Mouse (Mus musculus) heart, adult 9 months (tissue): ENCODE measurements at regions not wholly inside any gene's neighbourhood (a gene's known extent, or its start where the extent isn't known, plus 50 kb on each side); places are given as distances from the start of the nearest gene placed in this dataset.

Experiments
- DNase-seq, 2 experiments: peaks; one replicate each; pipeline ENCODE4 v3.0.0; 2022; ENCODE audit warnings: low spot score in 2 of 2

GRCm38 (mm10) chr3:44423166-44423565 is 955.0 kb upstream of the Pcdh10 start:
- peak; percentile 12 for DNase-seq

GRCm38 (mm10) chr3:44468078-44468477 is 910.1 kb upstream of the Pcdh10 start:
- no peak for DNase-seq
